Mouse (Mus musculus): ENCODE results near the gene Mocs2. TPM values are rescaled to one million over a fixed set of nuclear protein-coding genes. Genes with fewer than 3 reads are reported as not detected.

Mocs2 gene
- 58.1 and 61.9 TPM in 2 replicates for polyA plus RNA-seq (2012; rRNA removed)

DNA sequence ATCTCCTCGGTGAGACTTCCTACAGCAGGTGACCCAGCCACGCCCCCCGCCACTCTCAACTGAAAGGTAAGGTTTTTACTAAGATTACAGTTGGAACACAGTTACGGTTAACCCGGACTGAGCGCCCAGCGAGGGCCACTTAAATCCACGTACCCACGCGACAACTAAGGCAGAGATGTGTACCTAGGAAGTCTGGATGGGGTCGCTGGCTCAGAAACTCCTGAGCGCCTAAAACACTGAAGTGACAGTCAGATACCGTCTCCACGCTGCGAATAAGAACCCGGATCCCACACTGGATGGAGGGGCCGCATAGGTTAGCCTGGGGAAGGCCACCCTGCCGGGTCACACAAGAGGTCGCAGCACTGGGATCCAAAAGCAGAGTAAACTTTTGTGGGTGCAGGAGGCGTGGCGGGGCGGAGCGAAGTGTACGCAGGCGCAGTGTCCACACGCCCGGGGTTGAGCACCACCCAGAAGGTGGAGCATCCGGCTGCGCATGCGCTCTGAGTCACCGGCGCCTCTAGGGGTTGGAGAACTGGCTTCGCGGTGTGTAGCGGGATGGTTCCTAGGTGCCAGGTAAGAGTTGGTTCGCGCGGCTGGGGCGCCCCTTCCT, at the start of gene Mocs2:
Gene Mocs2, plus strand, starts transcription at position 486 of the 610 bp plus-strand sequence.
- DNase-seq (ENCODE audit: low read depth), result peak; percentile 96

DNA sequence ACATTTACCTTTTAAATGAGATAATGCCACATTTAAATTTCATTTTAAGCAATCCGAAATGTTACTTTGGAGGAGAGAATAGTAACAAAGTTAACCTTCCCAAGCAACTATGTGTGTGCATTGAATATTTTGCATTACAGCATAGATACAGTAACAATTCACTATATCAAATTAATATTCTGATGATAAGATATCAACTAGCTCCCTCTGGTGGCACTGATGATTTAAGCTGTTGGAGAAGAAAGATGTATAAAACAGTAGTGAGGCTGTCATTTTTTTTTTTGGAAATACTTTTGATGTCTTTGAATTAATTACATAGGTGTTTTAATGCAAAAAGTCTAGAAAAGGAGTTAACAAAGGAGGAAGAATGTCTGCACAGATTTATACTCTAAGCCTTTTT, 26.5 kb upstream of the Mocs2 start:
- TF ChIP-seq CTCF (IDR thresholded peaks at IDR 0.05; ENCODE audit: borderline replicate concordance, extremely low read depth, insufficient read depth, insufficient read length) (no peak), POLR2A (IDR thresholded peaks at IDR 0.05; ENCODE audit: borderline replicate concordance, extremely low read depth, insufficient read depth, insufficient read length, poor library complexity, severe bottlenecking) (no peak)
- DNase-seq (ENCODE audit: low read depth), result peak; percentile 51

More for the DNA sequence above, at the start of gene Mocs2:
- TF ChIP-seq CTCF (IDR thresholded peaks at IDR 0.05; ENCODE audit: borderline replicate concordance, extremely low read depth, insufficient read depth, insufficient read length) (no peak), POLR2A (IDR thresholded peaks at IDR 0.05; ENCODE audit: borderline replicate concordance, extremely low read depth, insufficient read depth, insufficient read length, poor library complexity, severe bottlenecking) (peak; percentile 25; the same call in 1 of the 2 replicates)

DNA sequence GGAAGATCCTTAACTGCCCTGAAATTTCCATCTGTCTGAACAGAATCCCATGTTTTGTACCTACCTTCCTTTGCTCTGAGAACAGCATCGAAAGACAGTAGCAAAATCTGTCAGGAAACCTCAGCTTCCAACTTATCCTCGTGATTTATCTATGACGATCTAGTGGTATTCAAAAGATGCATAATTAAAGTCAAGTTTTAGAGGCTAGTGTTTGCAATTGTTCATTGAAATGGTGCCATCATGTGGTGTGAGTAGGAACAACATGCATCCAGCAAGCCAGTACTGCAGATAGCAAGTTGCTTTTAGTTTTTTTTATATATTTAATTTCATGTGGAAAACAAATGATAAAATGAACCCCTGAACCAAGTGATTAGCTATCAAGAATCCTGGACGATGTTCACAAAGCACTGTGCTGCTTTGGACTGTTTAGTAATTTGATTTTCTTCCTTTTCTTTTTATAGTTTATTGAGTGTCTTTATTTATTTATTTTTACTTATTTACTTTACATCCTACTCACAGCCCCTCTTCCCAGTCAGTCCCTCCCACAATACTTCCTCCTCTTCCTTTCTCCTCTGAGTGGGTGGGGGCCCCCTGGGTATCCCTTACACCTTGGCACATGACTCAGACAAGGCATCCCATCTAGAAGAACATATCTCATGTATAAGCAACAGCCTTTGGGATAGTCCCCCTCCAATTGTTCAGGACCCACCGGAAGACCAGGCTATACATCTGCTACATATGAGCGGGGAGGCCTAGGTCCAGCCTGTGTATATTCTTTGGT, 24.6 kb upstream of the Mocs2 start:
- TF ChIP-seq POLR2A (IDR thresholded peaks at IDR 0.05; ENCODE audit: borderline replicate concordance, extremely low read depth, insufficient read depth, insufficient read length, poor library complexity, severe bottlenecking) (no peak), CTCF (IDR thresholded peaks at IDR 0.05; ENCODE audit: borderline replicate concordance, extremely low read depth, insufficient read depth, insufficient read length) (peak; percentile 61; the same call in 1 of the 2 replicates)
- peak; percentile 84 for DNase-seq (ENCODE audit: low read depth)

GRCm38 (mm10) chr13:114801857-114802256, 16.2 kb upstream of the Mocs2 start:
- TF ChIP-seq CTCF (IDR thresholded peaks at IDR 0.05; ENCODE audit: borderline replicate concordance, extremely low read depth, insufficient read depth, insufficient read length) (no peak), POLR2A (IDR thresholded peaks at IDR 0.05; ENCODE audit: borderline replicate concordance, extremely low read depth, insufficient read depth, insufficient read length, poor library complexity, severe bottlenecking) (no peak)
- no peak for DNase-seq (ENCODE audit: low read depth)

DNA sequence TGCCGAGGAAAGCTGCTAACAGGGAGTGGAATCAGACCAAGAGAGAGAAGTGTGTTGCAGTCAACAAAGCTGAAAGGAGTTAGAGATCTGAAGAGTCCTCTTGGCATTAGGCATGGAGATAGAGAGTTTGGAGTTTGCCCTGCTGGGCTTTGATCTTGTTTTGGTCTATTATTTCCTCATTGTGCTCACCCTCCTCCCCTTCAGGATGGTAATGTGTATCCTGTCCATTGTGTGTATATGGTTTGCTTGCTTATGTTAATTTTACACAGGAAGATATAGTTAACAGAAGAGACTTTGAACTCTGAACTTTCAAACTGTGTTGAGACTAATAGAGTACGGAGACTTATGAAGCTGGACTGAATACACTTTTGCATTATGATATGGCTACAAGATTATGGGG, 15.1 kb upstream of the Mocs2 start:
- TF ChIP-seq POLR2A (IDR thresholded peaks at IDR 0.05; ENCODE audit: borderline replicate concordance, extremely low read depth, insufficient read depth, insufficient read length, poor library complexity, severe bottlenecking) (no peak), CTCF (IDR thresholded peaks at IDR 0.05; ENCODE audit: borderline replicate concordance, extremely low read depth, insufficient read depth, insufficient read length) (no peak)
- DNase-seq (ENCODE audit: low read depth), result no peak

- no peak for DNase-seq (ENCODE audit: low read depth)
- TF ChIP-seq CTCF (IDR thresholded peaks at IDR 0.05; ENCODE audit: borderline replicate concordance, extremely low read depth, insufficient read depth, insufficient read length), result no peak
- no peak for TF ChIP-seq POLR2A (IDR thresholded peaks at IDR 0.05; ENCODE audit: borderline replicate concordance, extremely low read depth, insufficient read depth, insufficient read length, poor library complexity, severe bottlenecking)
Measured at GRCm38 (mm10) chr13:114809624-114810210, 8.3 kb upstream of the Mocs2 start.

DNA sequence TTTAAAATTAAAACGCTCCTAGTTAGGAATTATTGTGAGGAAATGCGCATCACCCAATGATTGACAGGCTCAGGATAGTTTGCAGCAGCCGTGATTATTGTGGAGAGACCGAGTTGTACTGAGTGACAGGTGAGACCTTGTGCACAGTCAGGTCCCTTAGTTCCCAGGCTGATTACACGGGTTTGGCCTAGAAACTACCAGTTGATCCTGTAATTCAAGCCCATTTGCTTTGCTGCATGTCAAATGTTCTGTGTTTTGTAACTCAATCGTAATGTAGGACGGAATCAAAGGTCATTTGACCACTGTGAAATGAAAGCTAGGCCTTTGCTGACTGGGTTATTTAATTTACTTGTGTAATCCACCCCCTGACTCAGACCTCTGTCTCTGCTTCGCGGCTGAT, 477 bp downstream of the Mocs2 start:
- no peak for TF ChIP-seq POLR2A (IDR thresholded peaks at IDR 0.05; ENCODE audit: borderline replicate concordance, extremely low read depth, insufficient read depth, insufficient read length, poor library complexity, severe bottlenecking)
- no peak for TF ChIP-seq CTCF (IDR thresholded peaks at IDR 0.05; ENCODE audit: borderline replicate concordance, extremely low read depth, insufficient read depth, insufficient read length)
- DNase-seq (ENCODE audit: low read depth), result no peak

GRCm38 (mm10) chr13:114822871-114823270, 4.8 kb downstream of the Mocs2 start:
- no peak for TF ChIP-seq CTCF (IDR thresholded peaks at IDR 0.05; ENCODE audit: borderline replicate concordance, extremely low read depth, insufficient read depth, insufficient read length)
- TF ChIP-seq POLR2A (IDR thresholded peaks at IDR 0.05; ENCODE audit: borderline replicate concordance, extremely low read depth, insufficient read depth, insufficient read length, poor library complexity, severe bottlenecking), result no peak
- no peak for DNase-seq (ENCODE audit: low read depth)

DNA sequence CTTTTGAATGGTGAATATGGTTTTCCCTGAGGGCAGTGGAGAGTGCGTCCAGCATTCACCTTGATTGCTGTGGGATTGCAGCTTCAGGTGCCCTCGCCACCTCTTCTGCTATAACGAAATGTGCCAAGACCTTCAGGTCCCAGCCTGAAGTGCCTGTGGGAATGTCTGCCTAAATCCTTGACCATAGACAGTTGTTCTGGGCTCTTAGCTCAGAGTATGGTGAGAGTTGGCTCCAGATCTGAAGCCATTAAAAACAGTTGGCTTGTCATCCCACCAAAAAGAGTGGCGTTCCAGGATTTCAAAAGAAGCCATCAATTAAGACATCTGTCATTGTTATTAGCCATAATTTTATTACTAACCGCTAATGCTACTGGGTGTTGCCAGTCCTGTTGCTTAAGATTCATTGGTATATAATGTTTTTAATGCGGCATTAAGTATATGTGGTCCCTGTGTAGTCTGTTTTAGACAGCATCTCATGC, 7.4 kb downstream of the Mocs2 start:
- no peak for TF ChIP-seq POLR2A (IDR thresholded peaks at IDR 0.05; ENCODE audit: borderline replicate concordance, extremely low read depth, insufficient read depth, insufficient read length, poor library complexity, severe bottlenecking)
- TF ChIP-seq CTCF (IDR thresholded peaks at IDR 0.05; ENCODE audit: borderline replicate concordance, extremely low read depth, insufficient read depth, insufficient read length), result no peak
- DNase-seq (ENCODE audit: low read depth), result no peak

DNA sequence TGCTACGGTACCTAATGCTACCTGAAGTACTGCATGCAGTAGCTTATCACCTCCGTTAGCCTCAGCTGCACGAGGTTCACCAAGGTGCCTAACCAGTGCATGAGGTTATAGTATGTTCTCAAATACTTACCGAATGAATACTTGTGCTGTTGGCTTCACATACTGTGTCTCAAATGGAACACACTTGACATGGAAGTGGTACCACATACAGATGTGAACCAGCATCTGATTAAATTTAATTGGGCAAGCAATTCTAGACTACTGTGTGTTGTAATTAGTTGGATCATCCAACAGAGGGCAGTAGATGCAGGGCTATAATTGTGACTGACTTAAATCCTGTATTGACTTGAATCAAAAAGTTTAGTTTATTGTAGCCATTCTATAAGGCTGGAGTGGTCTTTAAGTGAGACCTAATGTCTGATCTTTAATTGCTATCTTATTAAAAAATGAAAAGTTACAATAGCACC, 13.4 kb downstream of the Mocs2 start:
- peak; percentile 73 for DNase-seq (ENCODE audit: low read depth)
- TF ChIP-seq POLR2A (IDR thresholded peaks at IDR 0.05; ENCODE audit: borderline replicate concordance, extremely low read depth, insufficient read depth, insufficient read length, poor library complexity, severe bottlenecking) (no peak), CTCF (IDR thresholded peaks at IDR 0.05; ENCODE audit: borderline replicate concordance, extremely low read depth, insufficient read depth, insufficient read length) (peak; percentile 37; the same call in 1 of the 2 replicates)

DNA sequence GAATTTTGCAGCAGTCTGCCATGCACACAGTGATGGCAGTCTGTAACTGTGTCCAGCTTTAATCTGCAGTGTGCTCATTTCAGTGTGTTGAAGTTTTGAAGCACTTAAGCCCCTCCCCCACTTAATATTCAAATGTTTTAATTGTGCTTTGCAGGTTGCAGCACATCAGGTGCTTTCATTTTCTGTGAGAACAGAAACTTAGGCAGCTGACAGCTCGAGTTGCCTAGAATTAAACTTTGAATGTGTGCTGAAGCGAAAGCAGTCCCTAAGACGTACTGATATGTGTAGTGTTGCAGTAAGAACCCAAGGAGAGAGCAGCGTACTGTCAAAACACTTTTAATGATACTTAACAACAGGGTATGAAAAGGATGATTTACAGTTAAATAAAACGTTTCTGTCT, 14.7 kb downstream of the Mocs2 start:
- DNase-seq (ENCODE audit: low read depth), result no peak
- TF ChIP-seq CTCF (IDR thresholded peaks at IDR 0.05; ENCODE audit: borderline replicate concordance, extremely low read depth, insufficient read depth, insufficient read length), result no peak
- TF ChIP-seq POLR2A (IDR thresholded peaks at IDR 0.05; ENCODE audit: borderline replicate concordance, extremely low read depth, insufficient read depth, insufficient read length, poor library complexity, severe bottlenecking), result no peak

Data from brain, embryonic 14.5 days (tissue).